Mouse (Mus musculus) brain, adult 2 months (tissue): Measurements from ENCODE around the gene Tab1.
"Not testable (repeated sequence)": the region's sequence is repeated elsewhere in the genome, so short reads cannot be mapped to it uniquely, and the experiment has no call there.

ENCODE experiments used
- DNase-seq: peaks from one replicate; pipeline ENCODE4 v3.0.0; 2011; ENCODE audit warnings: low read depth, low spot score

Gene Tab1

DNA sequence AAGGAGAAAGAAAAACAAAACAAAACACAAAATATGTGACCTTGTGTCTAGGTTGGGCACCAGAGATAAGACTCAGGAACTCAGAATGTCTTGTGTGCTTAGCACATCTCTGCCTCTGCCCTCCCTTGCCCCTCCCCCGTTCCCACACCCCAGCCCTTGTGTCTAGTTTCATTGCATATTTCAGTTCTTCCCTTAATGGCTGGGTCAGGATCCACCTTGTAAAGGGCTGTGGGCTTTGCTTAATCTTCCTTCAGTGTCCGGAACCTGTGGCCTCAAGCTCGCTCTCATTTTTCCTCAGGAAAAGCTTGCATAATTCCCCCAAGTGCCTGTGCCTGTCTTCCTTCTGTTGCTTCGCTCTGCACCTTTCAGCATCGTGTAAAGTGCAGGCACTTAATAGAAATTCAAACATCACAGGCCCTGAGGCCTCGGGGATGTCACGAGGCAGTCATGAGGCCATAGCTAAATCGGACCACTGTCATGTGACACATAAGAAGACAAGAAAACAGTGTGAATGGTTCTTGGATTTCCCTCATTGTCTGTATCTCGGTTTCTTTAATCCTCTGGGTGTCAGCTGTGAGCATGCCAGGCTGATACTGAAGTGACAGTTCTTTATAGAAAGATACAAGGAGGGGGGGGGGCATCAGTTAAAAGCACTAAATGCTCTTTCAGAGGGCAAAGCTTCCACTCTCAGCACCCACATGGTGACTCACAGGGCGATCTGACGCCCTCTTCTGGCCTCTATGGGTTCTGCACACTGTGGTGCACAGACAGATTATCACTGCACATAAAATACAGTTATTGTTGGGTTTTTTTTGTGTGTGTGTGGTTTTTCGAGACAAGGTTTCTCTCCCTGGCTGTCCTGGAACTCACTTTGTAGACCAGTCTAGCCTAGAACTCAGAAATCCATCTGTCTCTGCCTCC lies 27.2 kb upstream of the Tab1 start:
- DNase-seq, result peak; percentile 34

DNA sequence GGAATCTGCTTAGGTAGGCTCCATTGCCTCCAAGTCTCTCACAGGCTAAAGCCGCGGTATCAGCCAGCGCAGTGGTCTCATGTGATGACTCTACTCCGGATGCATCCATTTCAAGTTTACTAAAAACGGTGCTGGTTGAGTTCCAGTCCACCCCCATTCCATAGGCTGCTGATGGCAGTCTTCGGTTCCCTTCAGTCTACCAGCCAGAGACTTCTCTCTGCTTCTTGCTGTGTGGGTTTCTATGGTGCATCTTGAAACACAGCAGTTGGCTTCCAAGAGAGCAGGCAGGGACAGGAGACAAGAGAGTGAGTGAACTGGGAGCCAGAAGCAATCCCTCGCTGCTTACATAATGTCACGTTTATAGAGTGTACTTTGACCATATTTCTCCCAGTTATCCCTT lies 25.8 kb upstream of the Tab1 start:
- peak; percentile 86 for DNase-seq

DNA sequence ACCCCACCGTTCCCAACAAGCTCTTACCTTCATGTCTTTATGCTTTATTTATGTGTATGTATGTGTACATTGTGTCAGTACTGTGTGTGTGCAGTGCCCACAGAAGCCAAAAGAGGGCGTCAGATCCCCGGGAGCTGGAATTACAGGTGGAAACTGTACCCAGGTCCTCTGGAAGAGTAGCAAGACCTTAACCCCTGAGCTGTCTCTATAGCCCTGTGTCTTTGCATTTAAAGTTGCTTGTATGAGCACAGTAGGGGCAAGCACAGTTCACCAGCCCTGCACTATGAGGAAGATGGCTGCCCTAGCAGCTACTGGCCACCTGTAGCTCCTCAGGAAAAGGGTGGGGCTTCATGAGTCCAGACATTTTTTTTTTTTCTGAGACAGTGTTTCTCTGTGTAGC lies 25.4 kb upstream of the Tab1 start:
- no peak for DNase-seq

GRCm38 (mm10) chr15:80111436-80111835 lies 21.5 kb upstream of the Tab1 start:
- DNase-seq, result no peak

- no peak for DNase-seq
Measured at GRCm38 (mm10) chr15:80112499-80112898, 20.4 kb upstream of the Tab1 start.

GRCm38 (mm10) chr15:80114414-80114813 lies 18.5 kb upstream of the Tab1 start:
- DNase-seq, result no peak

- DNase-seq, result no peak
Measured at GRCm38 (mm10) chr15:80115256-80115655, 17.7 kb upstream of the Tab1 start.

GRCm38 (mm10) chr15:80115866-80116794 lies 16.8 kb upstream of the Tab1 start:
- no peak for DNase-seq

DNA sequence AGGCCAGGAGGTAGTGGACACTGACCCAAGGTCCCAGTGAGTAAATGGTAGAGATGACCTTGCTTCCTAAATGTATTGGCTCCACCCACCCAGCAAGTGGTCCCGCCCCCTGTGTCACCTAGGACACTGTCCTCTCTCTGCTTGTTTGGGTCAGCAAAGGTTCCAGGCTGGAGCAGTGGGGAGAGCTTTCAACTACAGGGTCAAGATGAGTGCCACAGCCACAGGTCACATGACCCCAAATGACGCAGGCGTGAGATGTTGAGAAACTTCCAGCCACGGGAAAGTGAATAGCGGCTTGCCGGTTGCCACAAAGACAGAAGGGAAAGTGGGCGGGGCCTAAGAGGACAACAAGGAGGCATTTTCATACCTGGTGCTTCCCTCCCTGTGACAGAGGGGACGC lies 15.8 kb upstream of the Tab1 start:
- DNase-seq, result no peak

DNA sequence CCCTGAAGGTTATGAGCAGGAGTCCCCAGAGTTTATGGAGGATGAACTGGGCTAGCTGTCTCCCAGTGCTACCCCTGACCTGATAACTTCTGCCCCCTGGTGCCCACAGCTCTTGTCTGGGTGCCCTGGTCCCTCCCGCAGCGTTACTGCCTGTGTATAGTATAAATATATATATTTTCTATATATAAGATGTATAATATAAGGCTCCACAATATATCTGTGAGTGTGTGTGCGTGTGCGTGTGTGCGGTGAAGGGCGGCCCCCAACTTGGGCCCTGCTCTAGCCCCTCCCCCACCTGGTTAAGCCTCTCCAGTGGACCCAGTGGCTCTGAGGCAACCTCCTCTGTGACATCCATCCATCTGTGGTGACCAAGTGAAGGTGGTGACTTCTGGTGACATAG lies 13.9 kb upstream of the Tab1 start:
- no peak for DNase-seq

DNA sequence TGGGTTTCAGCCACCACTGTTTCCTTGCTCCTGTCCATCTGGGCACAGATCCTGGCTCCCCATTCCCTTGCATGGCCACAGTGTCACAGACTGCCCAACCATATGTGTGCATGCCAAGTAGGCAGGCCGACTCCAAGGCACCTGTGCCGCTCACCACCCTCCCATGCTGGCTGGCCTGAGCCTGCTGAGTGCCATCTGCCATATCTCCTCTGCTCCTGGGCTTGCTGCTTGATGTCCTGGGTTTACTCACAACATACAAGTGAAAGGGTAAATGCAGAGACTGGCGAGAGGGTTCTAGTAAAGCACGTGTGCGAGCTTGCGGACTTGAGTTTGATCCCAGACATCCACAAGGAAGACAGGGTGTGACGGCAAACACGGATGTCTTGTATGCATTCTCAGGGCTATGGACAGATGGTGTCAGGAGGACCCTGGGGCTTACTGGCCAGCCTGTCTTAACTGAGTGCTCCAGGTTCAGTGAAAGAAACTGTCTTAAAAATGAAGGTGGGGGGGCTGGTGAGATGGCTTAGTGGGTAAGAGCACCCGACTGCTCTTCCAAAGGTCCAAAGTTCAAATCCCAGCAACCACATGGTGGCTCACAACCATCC lies 11.1 kb upstream of the Tab1 start:
- DNase-seq, result peak; percentile 99

DNA sequence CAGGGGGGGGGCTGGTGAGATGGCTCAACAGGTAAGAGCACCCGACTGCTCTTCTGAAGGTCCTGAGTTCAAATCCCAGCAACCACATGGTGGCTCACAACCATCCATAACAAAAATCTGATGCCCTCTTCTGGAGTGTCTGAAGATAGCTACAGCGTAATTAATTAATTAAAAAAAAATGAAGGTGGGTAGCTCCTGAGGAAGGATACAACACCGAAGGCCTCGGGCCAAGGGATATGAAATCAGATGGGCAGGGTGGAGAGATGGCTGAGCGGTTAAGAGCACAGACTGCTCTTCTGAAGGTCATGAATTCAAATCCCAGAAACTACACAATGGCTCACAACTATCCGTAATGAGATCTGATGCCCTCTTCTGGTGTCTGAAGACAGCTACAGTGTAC lies 10.5 kb upstream of the Tab1 start:
- DNase-seq, result not testable (repeated sequence)

DNA sequence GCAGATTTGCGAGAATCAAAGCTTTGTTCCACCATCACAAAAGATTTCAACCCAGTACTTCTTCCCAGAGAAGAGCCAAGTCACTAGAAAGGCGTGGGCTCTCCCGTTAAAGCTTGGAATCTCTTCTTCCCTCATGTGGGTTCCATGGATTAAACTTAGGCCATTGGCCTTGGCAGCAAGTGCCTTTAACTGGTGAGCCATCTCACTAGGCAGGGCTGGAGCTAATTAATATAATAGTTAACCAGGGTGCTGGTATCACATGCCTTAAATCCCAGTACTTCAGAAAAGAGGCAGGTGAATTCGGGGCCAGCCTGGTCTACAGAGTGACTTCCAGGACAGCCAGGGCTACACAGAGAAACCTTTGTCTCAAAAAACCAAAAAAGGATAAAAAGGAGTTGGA lies 8.3 kb upstream of the Tab1 start:
- no peak for DNase-seq

GRCm38 (mm10) chr15:80127191-80127590 lies 5.7 kb upstream of the Tab1 start:
- peak; percentile 72 for DNase-seq

DNA sequence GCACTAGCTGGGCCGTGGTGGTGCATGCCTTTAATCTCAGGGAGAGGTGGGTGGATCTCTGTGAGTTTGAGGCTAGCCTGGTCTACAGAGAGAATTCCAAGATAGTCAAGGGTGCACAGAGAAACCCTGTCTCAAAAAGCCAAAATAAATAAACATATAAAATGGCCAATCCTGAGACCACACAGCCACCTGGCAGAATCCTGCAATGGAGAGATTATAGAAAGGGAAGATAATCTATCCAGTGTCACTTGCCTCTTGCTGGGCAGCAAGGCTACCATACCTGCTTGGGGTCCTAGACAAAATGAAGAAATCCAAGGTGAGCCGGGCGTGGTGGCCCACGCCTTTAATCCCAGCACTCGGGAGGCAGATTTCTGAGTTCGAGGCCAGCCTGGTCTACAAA lies 2.9 kb upstream of the Tab1 start:
- DNase-seq, result no peak

- DNase-seq, result no peak
Measured at GRCm38 (mm10) chr15:80130689-80131088, 2.2 kb upstream of the Tab1 start.

DNA sequence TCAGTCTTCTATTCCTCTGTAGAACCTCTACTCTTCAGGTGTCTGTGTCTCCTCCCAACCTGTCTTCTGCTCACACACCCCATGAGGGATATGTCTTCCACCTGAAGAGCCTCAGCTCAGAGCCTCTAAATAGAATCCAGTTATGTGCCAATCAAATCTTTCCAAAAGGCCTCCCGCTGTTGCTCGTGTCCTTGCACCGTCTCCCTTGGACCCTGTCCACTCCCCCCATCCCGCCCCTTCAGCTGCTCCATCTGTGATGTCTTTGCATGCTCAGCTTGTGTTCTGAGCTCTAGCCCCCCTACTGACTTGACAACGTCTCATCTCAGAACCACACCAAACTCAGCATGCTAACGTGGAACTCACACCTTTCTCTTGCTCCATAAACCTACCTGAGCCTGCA lies 1.5 kb upstream of the Tab1 start:
- DNase-seq, result peak; percentile 93

DNA sequence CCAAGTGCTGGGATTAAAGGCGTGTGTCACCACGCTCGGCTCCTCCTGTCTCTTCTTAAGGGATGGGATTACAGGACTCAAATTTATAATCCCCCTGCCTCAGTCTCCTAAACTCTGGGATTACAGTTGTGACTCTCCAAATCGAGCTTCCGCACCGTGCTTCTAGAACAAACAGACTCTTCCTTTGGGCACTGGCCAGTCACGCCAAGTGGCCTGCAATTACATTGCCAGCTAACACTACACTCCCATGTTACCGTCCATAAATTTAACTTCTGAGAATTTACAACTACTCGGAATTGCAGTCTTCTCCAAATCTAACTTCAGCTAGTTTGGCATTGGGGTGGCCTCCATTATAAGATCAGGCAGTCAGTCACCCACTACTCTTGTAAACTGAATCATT lies 475 bp upstream of the Tab1 start:
- DNase-seq, result no peak

DNA sequence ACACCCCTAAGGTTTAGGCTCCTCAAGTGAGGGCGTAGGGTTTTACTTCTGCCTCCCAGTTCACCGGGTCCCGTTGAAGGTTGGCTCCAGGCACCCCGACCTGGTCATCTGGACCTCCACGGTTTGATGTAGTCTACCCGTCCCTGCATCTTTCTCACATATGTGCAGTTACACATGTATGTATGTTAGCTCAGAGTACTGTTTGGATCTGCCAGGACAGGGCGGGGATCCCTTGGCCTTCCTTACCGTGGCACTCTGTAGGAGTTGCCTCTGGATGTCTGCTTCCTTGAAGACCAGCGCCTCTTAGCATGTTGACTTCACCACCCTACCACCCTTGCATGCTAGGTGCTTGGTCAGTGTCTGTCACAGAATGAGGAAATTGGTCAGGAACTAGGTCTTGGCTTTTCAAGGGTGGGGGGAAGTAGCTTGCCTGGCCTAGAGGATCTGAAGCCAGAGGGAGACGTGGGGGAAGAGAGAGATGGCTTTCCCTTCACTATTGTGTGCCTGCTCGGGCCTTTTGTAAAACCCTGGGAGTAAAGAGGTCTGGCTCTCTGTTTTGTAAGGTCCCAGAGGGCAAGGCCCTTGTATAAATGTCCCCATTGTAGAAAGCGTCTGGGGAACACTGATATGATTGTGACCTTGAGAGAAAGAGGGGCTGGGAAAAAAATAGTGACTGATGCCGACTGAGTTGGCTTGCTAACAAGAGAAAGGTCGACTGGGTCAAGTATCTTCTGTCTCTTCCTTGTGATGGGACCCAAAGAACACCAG lies 939 bp downstream of the Tab1 start:
- DNase-seq, result peak; percentile 76

- no peak for DNase-seq
Measured at GRCm38 (mm10) chr15:80134450-80134847, 1.5 kb downstream of the Tab1 start.

DNA sequence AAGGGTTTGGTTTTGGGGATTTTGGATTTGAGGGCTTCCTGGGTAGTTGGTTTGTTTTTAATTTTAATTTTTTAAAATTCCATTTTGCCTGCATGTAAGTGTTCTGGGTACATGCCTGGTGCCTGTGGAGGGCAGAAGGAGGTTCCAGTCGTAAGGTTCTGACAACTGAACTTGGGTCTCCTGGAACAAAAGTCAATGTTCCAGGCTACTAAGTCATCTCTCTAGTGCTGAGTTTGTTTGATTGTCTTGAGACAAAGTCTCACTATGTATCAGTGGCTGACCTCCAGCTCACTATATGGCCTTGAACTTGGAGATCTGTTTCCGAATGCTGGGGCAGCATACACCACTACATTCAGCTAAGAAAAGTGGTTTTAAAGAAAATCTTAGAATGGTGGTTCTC lies 2.6 kb downstream of the Tab1 start:
- DNase-seq, result no peak
